Mouse (Mus musculus): ENCODE results near the gene Dok5.

Dok5 gene

DNA sequence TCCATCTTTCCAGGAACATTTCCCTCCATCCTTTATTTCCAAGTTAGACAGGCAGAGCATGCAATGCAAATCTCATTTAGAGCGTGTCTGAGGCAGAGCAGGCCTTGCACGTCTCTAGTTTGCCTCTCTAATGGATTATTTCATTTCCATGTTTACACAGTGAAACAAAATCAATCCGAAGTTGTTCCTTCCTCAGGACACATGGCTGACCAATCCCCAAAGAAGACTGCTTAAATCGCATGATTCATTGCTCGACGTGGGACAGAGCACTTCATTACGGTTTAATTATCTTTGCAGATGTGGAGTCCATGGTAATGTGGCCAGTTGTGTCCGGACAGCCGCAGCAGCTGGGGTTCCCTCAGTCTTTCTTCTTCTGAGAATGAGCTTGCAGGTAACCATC is 194.6 kb downstream of the Dok5 start:
- DNase-seq (ENCODE audit: extremely low spot score, low spot score): no peak
